Mouse (Mus musculus) liver, postnatal 0 days (tissue): ENCODE data around the gene Resf1.

Source experiments
- CTCF ChIP-seq: sonication (generic); IDR thresholded peaks from 2 replicates; pipeline ENCODE4 v1.5.1; 2016; ENCODE audit warnings: antibody characterized with exemption, low read depth
- EP300 ChIP-seq: IDR thresholded peaks from 2 replicates; pipeline ENCODE4 v1.6.1; 2016; ENCODE audit warnings: antibody characterized with exemption, low read depth, mild to moderate bottlenecking

DNA sequence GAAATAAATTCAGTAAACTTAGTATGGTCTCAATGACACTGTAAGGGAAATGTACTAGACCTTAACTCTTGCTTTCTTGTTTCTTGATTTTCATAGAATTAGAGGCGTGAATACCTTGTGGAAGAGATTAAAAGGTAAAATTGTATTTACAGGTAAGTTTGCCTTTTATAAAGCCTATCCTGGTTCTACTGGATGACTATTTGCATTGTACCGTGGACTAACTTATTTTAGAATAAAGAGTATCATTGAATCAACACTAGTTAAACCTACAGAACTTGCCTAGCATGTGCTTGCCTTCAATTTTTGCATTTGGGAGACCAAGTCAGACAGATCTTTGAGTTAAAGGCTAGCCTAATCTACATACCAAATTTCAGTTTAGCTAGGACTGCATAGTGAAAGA lies 1.0 kb downstream of the Resf1 start:
- no peak for TF ChIP-seq CTCF
- TF ChIP-seq EP300 = no peak
